Mouse (Mus musculus): ENCODE results near the gene Speer4d. TPM values are rescaled to one million over a fixed set of nuclear protein-coding genes. Genes with fewer than 3 reads are reported as not detected.
"Not testable (repeated sequence)": the region's sequence is repeated elsewhere in the genome, so short reads cannot be mapped to it uniquely, and the experiment has no call there.

The Speer4d gene
- polyA plus RNA-seq (2015; fragmentation: Nextera tagmentation; extraction: Ambion mirVana) = not detected in 2 replicates

GRCm38 (mm10) chr5:15618764-15619163 is at the start of gene Speer4d:
Speer4d (plus strand) TSS chr5:15619064.
- WGBS = 57% methylated on average over 1 of the region's 1 CpGs
- DNase-seq (ENCODE audit: low spot score); ATAC-seq (replicated peaks; ENCODE audit: low FRiP score, low read depth); H3K4me1 ChIP-seq (replicated peaks; ENCODE audit: insufficient read depth, low read length); H3K9ac ChIP-seq (ENCODE audit: low read depth, low read length); H3K36me3 ChIP-seq (ENCODE audit: insufficient read depth, low read length); H3K27ac ChIP-seq; H3K4me3 ChIP-seq (replicated peaks; ENCODE audit: low read depth, low read length); H3K4me2 ChIP-seq (ENCODE audit: low read length); H3K9me3 ChIP-seq (replicated peaks; ENCODE audit: low read length); H3K27me3 ChIP-seq (ENCODE audit: insufficient read depth, low read length): not testable (repeated sequence)

- H3K27ac ChIP-seq; H3K4me3 ChIP-seq (replicated peaks; ENCODE audit: low read depth, low read length); H3K9ac ChIP-seq (ENCODE audit: low read depth, low read length); DNase-seq (ENCODE audit: low spot score); H3K4me2 ChIP-seq (ENCODE audit: low read length); H3K27me3 ChIP-seq (ENCODE audit: insufficient read depth, low read length); H3K4me1 ChIP-seq (replicated peaks; ENCODE audit: insufficient read depth, low read length); H3K36me3 ChIP-seq (ENCODE audit: insufficient read depth, low read length); ATAC-seq (replicated peaks; ENCODE audit: low FRiP score, low read depth); H3K9me3 ChIP-seq (replicated peaks; ENCODE audit: low read length): not testable (repeated sequence)
Observed at GRCm38 (mm10) chr5:15573735-15574134, 45.1 kb upstream of the Speer4d start.

GRCm38 (mm10) chr5:15577033-15577432 is 41.8 kb upstream of the Speer4d start, which contains the start of gene Gm21083:
Gm21083 (plus strand) TSS chr5:15577333.
- ATAC-seq (replicated peaks; ENCODE audit: low FRiP score, low read depth); H3K4me2 ChIP-seq (ENCODE audit: low read length); H3K9ac ChIP-seq (ENCODE audit: low read depth, low read length); H3K27ac ChIP-seq; H3K4me1 ChIP-seq (replicated peaks; ENCODE audit: insufficient read depth, low read length); H3K4me3 ChIP-seq (replicated peaks; ENCODE audit: low read depth, low read length); H3K9me3 ChIP-seq (replicated peaks; ENCODE audit: low read length); H3K36me3 ChIP-seq (ENCODE audit: insufficient read depth, low read length); H3K27me3 ChIP-seq (ENCODE audit: insufficient read depth, low read length); DNase-seq (ENCODE audit: low spot score): not testable (repeated sequence)
- WGBS = no CpG with 5 or more reads among the region's 1 CpGs

GRCm38 (mm10) chr5:15586351-15586750 is 32.5 kb upstream of the Speer4d start:
- not testable (repeated sequence) for H3K9me3 ChIP-seq (replicated peaks; ENCODE audit: low read length); H3K9ac ChIP-seq (ENCODE audit: low read depth, low read length); H3K4me2 ChIP-seq (ENCODE audit: low read length); H3K4me1 ChIP-seq (replicated peaks; ENCODE audit: insufficient read depth, low read length); H3K27ac ChIP-seq; H3K27me3 ChIP-seq (ENCODE audit: insufficient read depth, low read length); DNase-seq (ENCODE audit: low spot score); ATAC-seq (replicated peaks; ENCODE audit: low FRiP score, low read depth); H3K4me3 ChIP-seq (replicated peaks; ENCODE audit: low read depth, low read length); H3K36me3 ChIP-seq (ENCODE audit: insufficient read depth, low read length)
- peak; percentile 67 for TF ChIP-seq CTCF (IDR thresholded peaks at IDR 0.05; ENCODE audit: low read depth)

- H3K9ac ChIP-seq (ENCODE audit: low read depth, low read length); H3K4me2 ChIP-seq (ENCODE audit: low read length); H3K27me3 ChIP-seq (ENCODE audit: insufficient read depth, low read length); H3K4me3 ChIP-seq (replicated peaks; ENCODE audit: low read depth, low read length); H3K27ac ChIP-seq; H3K4me1 ChIP-seq (replicated peaks; ENCODE audit: insufficient read depth, low read length); H3K9me3 ChIP-seq (replicated peaks; ENCODE audit: low read length); H3K36me3 ChIP-seq (ENCODE audit: insufficient read depth, low read length); ATAC-seq (replicated peaks; ENCODE audit: low FRiP score, low read depth): not testable (repeated sequence)
- 31% methylated on average over 6 of the region's 6 CpGs for WGBS
- DNase-seq (ENCODE audit: low spot score) = peak; percentile 62
- peak; percentile 70 for TF ChIP-seq CTCF (IDR thresholded peaks at IDR 0.05; ENCODE audit: low read depth)
Observed at GRCm38 (mm10) chr5:15588291-15588690, 30.6 kb upstream of the Speer4d start.

- ATAC-seq (replicated peaks; ENCODE audit: low FRiP score, low read depth); H3K36me3 ChIP-seq (ENCODE audit: insufficient read depth, low read length); H3K9ac ChIP-seq (ENCODE audit: low read depth, low read length); H3K4me2 ChIP-seq (ENCODE audit: low read length); H3K27ac ChIP-seq; DNase-seq (ENCODE audit: low spot score); H3K4me1 ChIP-seq (replicated peaks; ENCODE audit: insufficient read depth, low read length); H3K9me3 ChIP-seq (replicated peaks; ENCODE audit: low read length); H3K4me3 ChIP-seq (replicated peaks; ENCODE audit: low read depth, low read length); H3K27me3 ChIP-seq (ENCODE audit: insufficient read depth, low read length): not testable (repeated sequence)
- 56% methylated on average over 5 of the region's 5 CpGs for WGBS
Observed at GRCm38 (mm10) chr5:15590635-15591034, 28.2 kb upstream of the Speer4d start.

GRCm38 (mm10) chr5:15591577-15591976 is 27.3 kb upstream of the Speer4d start:
- not testable (repeated sequence) for H3K27ac ChIP-seq; H3K4me2 ChIP-seq (ENCODE audit: low read length); H3K9me3 ChIP-seq (replicated peaks; ENCODE audit: low read length); H3K4me1 ChIP-seq (replicated peaks; ENCODE audit: insufficient read depth, low read length); H3K9ac ChIP-seq (ENCODE audit: low read depth, low read length); H3K36me3 ChIP-seq (ENCODE audit: insufficient read depth, low read length); DNase-seq (ENCODE audit: low spot score); H3K4me3 ChIP-seq (replicated peaks; ENCODE audit: low read depth, low read length); H3K27me3 ChIP-seq (ENCODE audit: insufficient read depth, low read length)
- peak; percentile 57; the same call in 1 of the 2 replicates for ATAC-seq (replicated peaks; ENCODE audit: low FRiP score, low read depth)
- WGBS = 69% methylated on average over 2 of the region's 2 CpGs

GRCm38 (mm10) chr5:15598831-15599230 is 20.0 kb upstream of the Speer4d start:
- not testable (repeated sequence) for H3K9me3 ChIP-seq (replicated peaks; ENCODE audit: low read length); H3K27me3 ChIP-seq (ENCODE audit: insufficient read depth, low read length); DNase-seq (ENCODE audit: low spot score); H3K4me2 ChIP-seq (ENCODE audit: low read length); H3K9ac ChIP-seq (ENCODE audit: low read depth, low read length); H3K27ac ChIP-seq; H3K36me3 ChIP-seq (ENCODE audit: insufficient read depth, low read length); H3K4me1 ChIP-seq (replicated peaks; ENCODE audit: insufficient read depth, low read length); H3K4me3 ChIP-seq (replicated peaks; ENCODE audit: low read depth, low read length)
- ATAC-seq (replicated peaks; ENCODE audit: low FRiP score, low read depth) = peak; percentile 75; the same call in 1 of the 2 replicates

Measured in kidney, postnatal 0 days (tissue).